Mouse (Mus musculus) layer of hippocampus, adult 11-12 months (tissue): ENCODE measurements around the gene Ehhadh.
"Not testable (repeated sequence)": the region's sequence is repeated elsewhere in the genome, so short reads cannot be mapped to it uniquely, and the experiment has no call there.

Experiments used
- DNase-seq: peaks from one replicate; pipeline ENCODE4 v3.0.0; 2022; ENCODE audit warnings: low spot score

Gene Ehhadh

GRCm38 (mm10) chr16:21793875-21794696, 6.5 kb upstream of the Ehhadh start, which contains the start of gene Map3k13:
Gene Map3k13 (plus strand): TSS chr16:21794346.
- DNase-seq: peak; percentile 95

GRCm38 (mm10) chr16:21793080-21793810, 5.6 kb upstream of the Ehhadh start:
- not testable (repeated sequence) for DNase-seq

GRCm38 (mm10) chr16:21791779-21792178, 4.2 kb upstream of the Ehhadh start:
- DNase-seq: no peak

DNA sequence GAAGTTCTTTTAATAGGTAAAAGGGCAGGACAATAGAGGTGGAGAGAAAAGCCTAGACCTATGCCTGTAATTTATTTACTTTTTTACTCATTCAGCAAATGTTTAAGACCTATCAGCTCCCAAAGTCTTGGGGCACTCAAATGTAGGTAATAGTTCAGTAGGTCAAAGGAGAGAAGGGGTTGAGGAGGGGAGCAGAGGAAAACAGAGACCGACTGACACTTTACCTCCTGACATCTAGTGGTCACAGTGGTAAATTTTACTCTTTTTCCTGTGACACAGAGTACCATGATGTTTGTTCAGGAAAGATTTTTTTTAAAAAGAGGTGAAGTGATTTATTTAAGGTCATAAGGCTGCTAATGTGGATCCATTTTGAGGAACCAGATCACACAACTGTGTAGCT, 2.9 kb upstream of the Ehhadh start:
- DNase-seq: no peak

- no peak for DNase-seq
Measured at GRCm38 (mm10) chr16:21789180-21789579, 1.6 kb upstream of the Ehhadh start.

GRCm38 (mm10) chr16:21788581-21788980, 974 bp upstream of the Ehhadh start:
- DNase-seq: no peak

GRCm38 (mm10) chr16:21786317-21786716, 1.3 kb downstream of the Ehhadh start:
- DNase-seq: no peak

DNA sequence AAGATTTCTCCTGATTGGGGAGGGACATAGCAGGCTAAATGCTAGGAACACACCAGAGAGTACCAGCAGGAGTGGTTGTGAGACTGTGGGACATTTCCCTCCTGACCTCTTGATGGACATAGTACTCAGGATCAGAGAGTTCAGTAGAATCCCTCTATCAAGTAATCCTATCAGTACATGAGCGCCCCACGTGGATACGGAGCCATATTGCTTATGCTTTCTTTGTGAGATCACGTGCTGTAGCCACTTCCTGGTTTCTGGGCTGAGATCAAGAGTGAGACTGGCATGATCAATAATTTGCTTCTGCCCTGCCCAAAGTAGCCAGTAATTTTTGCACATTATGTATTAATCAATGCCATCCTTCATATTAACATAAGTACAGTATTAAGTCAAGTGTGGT, 2.6 kb downstream of the Ehhadh start:
- DNase-seq: no peak

DNA sequence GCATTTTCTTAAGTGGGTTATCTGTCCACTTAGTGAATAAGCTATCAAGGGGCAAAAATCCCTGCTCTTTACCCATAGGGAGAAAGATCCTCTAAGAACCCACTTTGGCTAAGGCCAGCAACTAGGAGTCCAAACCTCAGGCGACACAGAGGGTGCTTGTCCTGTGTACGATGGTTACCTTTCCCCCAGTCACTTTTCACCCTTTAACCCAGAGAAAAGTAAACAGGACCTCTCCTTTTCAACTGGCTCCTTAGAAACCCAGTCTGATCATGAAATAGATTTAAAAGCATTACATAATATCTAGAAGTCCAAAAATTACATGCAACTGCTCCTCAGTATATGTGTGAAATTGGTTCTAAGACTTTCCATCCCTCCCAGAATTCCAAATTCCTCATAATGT, 4.8 kb downstream of the Ehhadh start:
- no peak for DNase-seq

- no peak for DNase-seq
Measured at GRCm38 (mm10) chr16:21781895-21782294, 5.7 kb downstream of the Ehhadh start.

GRCm38 (mm10) chr16:21781277-21781676, 6.3 kb downstream of the Ehhadh start:
- DNase-seq: no peak

DNA sequence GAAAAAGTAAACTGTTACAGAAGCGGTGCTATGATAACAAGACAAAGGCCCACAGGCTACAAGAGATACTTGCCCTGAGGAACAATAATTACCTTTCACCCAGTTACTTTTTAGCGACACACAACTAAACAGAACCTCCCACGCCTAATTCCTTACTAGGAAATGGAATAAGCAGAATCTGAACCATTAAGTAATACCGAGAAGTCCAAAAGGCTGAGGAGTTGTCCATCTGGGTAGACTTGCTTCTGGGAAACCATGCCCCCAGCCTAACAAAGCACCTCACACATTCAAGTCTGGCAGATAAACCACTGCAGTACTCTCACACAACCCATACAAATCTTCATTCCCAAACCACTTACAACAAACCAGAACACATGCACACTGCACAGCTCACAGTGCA, 8.5 kb downstream of the Ehhadh start:
- no peak for DNase-seq

DNA sequence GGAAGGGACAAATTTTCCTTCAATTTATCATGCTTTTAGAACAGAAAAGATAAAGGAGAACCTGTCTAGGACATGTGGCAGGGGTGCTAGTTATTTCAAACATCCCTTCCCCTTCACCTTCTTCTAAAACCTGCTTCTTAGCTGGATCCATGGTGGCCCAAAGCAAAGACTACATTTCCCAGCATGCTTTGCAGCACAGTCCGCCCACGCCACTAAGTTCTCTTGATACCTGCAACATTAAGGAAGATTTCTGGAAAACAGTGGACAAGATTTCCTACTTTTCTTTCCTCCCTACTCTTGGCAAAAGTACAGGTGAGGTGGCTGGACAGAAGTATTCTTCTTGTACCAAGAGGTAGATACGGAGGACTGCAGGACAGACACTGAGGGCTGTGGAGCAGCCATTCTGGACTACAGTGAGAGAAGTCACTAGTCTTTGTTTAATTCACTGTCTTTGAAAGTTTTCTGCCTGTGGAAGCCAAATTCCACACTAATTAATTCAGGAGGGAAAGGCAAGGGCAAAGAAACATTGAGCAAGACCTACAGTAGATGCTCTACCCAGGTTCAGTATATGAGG, 9.2 kb downstream of the Ehhadh start:
- no peak for DNase-seq

DNA sequence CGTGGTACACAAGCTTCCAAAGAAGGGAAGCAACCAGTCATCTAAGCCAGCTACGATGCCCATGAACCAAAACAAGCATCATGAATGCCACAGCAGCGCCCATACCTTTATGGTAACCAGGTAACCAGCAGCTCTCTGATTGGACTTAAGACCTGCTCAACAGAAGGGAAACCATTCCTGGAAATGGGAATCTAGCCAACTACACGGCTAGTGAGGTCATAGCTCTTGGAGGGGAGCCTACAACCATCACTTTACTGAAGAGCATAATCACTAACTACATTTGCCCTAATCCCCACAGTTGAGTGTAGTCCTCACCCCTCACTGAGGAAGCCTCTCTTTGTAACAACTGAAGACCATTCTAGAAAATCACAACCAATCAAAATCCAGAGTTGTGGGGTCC, 12.9 kb downstream of the Ehhadh start:
- no peak for DNase-seq

DNA sequence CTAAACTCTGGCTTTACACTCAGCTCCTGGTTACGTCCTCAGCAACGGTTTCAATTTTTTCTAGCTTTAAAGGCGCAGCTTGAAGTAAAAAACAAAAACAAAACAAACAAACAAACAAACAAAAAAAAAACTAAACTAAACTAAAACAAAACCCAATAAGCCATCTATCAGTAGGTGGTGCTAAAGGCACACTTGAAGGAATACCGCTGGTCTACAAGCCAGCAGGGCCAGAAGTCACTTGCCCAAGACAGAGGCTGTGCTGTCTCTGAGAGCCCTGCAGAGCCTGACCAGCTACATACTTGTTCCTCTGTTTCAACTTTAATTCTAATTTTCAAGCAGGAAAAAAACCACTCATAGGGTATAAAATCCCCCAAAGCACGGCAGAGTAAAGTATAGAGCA, 17.9 kb downstream of the Ehhadh start:
- DNase-seq: no peak

DNA sequence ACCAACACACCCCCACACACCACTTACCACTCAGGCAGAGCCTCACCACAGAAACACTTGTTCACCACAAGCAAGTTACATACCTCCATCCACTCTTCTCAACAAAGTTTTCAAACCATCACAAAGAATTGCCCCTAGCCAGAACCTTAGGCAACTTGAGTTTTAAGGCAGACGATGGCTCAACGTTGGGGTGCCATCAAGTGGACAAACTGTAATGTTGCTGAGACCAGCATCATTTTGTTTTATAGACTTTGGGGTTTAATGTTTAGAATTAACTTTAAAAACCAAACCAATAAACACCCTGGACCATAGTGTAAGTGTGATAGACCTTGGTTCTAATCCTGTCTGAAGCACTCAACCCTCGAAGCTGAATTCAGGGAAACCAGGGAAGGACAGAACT, 19.4 kb downstream of the Ehhadh start:
- no peak for DNase-seq

DNA sequence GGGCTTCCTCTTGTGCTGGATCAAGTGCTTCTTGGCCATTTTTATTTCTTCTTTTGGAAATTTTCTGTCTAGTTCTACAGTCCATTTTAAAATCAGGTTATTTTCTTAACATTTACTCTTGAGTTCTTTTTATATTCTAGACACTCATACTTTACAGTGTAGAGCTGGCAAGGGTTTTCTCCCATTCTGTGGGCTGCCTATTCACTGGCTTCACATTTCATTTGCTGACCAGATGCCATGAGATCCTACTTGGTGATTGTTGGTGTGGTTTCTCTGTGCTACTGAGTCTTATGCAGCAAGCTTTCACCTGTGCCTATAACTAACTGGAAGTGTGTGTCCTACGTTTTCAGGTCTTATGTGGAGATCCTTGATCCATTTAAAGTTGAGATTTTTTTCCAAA, 29.2 kb downstream of the Ehhadh start:
- no peak for DNase-seq

GRCm38 (mm10) chr16:21743401-21743800, 44.2 kb downstream of the Ehhadh start:
- no peak for DNase-seq

GRCm38 (mm10) chr16:21742898-21743297, 44.7 kb downstream of the Ehhadh start:
- no peak for DNase-seq

GRCm38 (mm10) chr16:21742191-21742870, 45.3 kb downstream of the Ehhadh start:
- no peak for DNase-seq

DNA sequence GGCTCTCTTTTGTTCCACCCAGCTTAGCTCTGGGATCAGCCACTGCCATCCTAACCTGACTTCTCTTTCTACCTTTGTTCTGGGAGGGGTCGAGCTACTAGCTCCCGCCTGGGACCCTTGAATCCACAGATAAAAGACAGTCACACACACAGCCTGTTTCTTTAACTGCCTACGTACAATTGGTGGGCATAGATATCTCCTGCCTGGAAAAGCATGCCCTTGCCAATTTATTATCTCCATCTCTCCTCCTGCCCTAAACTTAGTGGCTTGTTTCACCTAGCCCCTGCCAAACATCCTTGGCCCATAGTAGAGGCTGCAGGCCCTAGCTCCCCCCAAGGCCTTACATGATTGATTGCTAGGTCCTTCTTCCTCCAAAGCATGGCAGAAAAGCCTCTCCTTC, 46.1 kb downstream of the Ehhadh start:
- no peak for DNase-seq

DNA sequence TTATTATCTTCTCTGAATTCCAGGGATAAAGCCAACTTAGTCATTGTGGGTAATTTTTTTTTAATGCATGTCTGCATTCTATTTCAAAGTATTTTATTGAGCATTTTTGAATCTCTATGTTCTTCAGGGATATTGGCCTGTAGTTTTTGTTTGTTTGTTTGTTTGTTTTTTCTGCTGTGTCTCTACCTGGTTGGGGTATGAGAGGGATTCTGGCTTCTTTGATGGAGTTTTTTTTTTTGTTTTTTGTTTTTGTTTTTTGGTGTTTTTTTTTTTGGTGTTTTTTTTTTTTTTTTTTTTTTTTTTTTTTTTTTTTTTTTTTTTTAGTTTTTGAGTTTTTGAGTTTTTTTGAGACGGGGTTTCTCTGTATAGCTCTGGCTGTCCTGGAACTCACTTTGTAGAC, 52.0 kb downstream of the Ehhadh start:
- DNase-seq: no peak
